Mouse (Mus musculus): ENCODE measurements around the gene F11r.

The F11r gene

GRCm38 (mm10) chr1:171437264-171438013, at the start of gene F11r:
Gene F11r (plus strand): TSS chr1:171437535.
- WGBS = 4% methylated on average over 46 of the region's 46 CpGs

DNA sequence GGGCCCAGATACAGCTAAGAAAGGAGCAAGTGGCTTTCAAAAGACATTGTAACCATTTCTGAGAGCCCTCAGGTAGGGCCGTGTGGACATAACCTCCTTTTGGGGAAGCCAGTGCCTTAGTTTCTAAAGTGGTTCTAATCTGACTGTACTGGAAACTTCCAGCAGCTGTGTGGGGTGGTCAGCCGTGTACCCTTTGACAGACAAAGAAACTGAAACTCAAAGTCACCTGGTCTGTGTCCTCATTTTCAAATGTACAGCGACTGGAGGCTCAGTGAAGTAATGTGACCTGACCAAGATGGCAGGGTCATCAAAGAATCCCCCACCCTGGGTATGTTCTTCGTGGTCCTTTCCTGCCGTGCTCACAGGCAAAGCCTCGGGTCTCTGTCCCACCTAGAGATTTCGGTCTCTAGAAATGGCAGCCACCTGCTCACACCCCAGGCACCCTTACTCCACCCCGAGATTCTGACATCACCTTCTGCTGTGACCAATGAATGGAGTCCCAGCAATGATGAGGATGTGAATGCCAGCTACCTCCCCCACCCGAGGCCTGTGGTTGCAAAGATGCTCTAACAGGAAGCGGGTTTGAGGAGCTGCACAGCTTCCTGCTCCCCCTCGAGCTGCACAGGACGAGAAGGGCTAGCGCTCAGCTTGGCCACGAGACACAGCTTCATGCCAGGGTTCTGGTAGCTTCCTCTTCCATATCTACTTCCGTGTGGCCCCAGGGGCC, 48.8 kb upstream of the F11r start, which contains the start of gene Arhgap30:
Arhgap30 (plus strand) TSS at position 579 of the 727 bp plus-strand sequence.
- 79% methylated on average over 15 of the region's 15 CpGs for WGBS

DNA sequence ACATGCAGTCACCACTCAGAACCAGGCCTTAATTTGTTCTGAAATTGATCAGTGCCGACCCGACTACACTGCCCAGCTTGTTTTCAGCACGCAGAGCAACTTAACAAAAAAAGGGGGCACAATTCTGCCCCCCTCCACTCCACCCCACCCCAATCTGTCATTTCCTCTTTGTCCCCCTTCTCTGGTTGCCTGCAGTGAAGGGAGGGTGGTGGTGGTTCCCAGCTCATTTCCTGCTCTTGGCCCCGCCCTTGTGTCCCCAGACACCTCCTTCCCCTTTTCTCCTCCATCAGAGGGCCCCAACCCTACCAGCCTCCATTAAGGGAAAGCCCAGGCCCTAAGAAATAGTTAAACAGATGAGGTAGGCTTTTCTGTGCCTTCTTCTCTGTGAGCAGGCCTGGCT, 47.2 kb upstream of the F11r start:
- 86% methylated on average over 4 of the region's 4 CpGs for WGBS

DNA sequence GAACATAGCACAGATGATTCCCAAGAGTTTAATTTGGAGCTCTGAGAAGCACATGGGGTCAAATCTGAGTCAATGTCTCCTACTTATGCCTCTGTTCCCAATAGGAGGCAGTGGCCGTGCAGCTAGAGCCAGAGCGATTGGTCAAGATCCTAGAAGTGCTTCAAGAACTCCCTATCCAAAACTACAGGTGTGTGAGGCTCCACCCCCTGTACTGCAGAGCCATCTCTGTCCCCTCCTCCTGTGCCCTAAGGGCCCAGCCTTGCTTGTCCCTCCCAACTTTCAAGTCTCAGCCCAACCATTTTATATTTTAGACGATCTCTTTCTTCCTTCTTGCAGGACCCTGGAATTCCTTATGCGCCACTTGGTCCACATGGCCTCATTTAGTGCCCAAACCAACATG, 35.5 kb upstream of the F11r start:
- WGBS = 86% methylated on average over 4 of the region's 4 CpGs

DNA sequence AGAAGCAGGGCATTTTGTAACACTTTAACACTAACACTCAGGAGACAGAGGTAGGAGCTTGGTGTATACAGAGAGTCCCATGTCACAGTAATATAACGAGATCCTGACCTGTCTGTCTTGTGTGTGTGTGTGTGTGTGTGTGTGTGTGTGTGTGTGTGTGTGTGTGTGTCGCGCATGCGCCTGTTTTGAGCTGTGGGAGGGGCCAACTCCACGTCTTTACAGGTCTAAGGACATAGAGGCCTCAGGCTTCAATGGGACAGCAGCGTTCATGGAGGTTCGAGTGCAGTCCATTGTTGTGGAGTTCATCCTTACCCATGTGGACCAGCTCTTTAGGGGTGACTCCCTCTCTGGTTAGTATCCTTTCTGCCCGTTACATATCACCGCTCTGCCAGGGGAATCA, 34.3 kb upstream of the F11r start:
- WGBS = 84% methylated on average over 9 of the region's 9 CpGs

- 79% methylated on average over 5 of the region's 5 CpGs for WGBS
Observed at GRCm38 (mm10) chr1:171407263-171407662, 30.1 kb upstream of the F11r start.

GRCm38 (mm10) chr1:171410231-171410630, 27.1 kb upstream of the F11r start:
- 93% methylated on average over 1 of the region's 1 CpGs for WGBS

GRCm38 (mm10) chr1:171410947-171411484, 26.3 kb upstream of the F11r start, which contains the start of gene Usf1:
Gene Usf1 (plus strand): TSS chr1:171411313.
- WGBS = under 1% methylated on average over 36 of the region's 36 CpGs

DNA sequence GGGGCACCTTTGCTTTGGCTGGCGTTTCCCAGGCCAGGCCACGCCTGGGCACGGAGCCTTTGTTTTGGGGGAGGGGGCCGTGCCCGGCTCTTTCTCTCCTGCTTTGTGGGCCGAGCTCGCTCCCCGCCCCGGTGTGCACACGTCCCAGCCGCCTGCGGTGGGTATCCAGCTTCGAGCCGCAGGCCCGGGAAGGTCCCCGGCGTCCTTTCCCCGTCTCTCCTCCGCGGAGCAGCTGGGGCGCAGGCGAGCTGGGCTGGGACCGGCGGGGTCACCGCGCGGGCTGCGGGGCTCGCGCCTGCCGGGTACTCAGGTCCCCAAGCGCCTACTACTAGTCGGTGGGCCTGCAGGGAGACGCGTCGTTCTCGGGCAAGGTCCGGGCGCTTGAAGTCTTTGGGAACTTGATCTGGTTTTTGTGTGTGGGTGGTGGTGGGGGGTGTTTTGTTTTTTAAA, 25.8 kb upstream of the F11r start:
- WGBS = under 1% methylated on average over 37 of the region's 39 CpGs

DNA sequence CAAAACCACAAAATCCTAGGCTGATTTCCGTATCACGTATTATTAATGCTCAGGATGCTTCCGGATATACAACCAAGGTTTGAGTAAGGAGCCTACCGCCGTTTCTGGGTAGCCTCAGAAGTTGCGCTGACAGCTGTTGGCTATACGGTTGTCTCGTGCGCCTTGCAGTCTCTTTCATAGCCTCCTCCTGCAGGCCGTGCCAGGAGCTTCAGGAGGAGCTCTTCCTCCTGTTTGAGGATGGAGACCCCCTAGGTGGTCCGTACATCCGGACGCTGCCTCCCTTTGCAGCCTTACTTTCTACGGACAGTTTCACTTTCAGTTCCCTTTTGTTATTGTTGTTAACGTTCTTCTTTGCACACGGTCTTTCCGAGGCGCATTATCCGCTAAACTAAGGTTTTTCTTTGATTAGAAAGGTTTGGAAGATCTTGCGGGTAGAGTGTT, 25.3 kb upstream of the F11r start:
- under 1% methylated on average over 20 of the region's 20 CpGs for WGBS

DNA sequence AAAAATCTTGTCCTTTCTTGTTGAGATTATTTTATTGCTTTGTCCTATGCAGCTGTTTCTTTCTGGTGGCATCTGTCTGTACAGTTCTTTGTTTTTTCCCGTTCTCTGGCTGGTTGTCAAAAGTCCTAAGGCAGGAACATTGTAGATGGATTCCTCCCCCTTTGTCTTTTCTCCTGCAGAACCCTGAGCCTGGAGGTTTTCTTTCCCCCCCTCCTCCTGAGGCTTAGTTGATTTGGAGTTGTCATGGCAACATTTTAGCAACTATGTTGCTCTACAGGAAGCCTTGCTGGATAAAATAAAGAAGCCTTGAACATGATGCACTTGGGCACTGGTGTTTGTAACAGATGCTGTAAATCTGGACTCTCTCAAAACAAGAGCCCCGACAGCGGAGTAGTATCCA, 24.9 kb upstream of the F11r start:
- WGBS = 16% methylated on average over 3 of the region's 3 CpGs

- WGBS = 81% methylated on average over 8 of the region's 8 CpGs
Observed at GRCm38 (mm10) chr1:171413608-171414007, 23.7 kb upstream of the F11r start.

DNA sequence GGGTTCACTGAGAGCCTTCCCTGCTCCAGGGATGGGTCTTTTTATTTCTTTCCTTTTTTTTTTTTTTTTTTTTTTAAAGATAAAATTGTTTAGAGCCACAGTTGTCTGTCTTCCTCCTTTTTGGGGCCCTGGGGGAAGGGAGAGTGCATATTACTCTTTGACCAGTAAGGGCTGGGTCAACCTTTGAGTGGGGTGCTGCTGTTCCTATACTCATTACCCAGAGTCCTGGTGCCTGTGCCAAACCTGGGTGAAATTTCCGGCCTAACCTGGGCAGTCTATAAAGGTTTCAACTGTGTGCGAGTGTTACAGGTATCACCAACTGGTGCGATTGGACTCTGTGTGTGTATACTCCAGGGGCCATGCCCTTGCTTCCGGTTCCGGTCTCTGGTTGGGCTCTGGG, 18.7 kb upstream of the F11r start, which contains the start of gene Tstd1:
Tstd1 (plus strand) TSS at position 213 of the 400 bp plus-strand sequence.
- 94% methylated on average over 5 of the region's 5 CpGs for WGBS

- 55% methylated on average over 12 of the region's 12 CpGs for WGBS
Observed at GRCm38 (mm10) chr1:171419291-171419882, 17.9 kb upstream of the F11r start.

DNA sequence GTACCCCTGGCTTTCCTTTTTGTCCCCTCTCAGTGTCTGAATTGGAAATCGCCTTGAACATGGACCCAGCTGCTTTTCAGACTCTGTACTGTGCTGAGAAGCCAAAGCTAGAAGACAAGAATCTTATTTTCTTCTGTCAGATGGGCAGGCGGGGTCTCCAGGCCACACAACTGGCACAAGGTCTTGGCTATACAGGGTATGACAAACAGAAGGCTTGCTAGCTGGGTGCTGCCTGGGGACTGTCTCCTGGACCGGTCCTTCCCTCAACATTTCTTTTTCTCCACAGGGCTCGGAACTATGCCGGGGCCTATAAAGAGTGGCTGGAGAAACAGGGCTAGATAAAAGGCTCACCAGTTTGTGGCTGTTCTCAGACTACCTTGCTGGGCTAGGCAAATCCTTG, 17.4 kb upstream of the F11r start:
- WGBS = 82% methylated on average over 5 of the region's 5 CpGs

- 91% methylated on average over 8 of the region's 8 CpGs for WGBS
Observed at GRCm38 (mm10) chr1:171422504-171423095, 14.7 kb upstream of the F11r start.

- WGBS = 58% methylated on average over 5 of the region's 5 CpGs
Observed at GRCm38 (mm10) chr1:171424638-171425037, 12.7 kb upstream of the F11r start.

DNA sequence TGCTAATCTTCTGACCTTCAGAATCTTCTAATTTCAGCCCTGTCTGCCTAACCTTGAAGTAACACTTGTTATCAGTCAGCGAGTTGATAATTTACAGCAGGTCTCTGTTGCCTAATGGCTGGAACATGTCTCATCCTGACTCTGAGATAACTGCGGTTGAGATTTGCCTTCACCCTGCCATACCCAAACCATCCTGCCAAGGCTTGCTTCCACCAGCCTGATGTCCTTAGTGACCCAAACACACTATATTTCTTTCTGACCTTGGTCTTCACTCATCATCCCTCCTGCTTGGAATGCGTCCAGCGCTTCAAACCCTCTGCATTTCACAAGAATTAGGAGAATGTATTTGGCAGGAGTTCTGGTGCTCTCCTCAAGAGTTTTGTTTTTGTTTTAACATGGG, 12.2 kb upstream of the F11r start:
- 84% methylated on average over 4 of the region's 4 CpGs for WGBS

DNA sequence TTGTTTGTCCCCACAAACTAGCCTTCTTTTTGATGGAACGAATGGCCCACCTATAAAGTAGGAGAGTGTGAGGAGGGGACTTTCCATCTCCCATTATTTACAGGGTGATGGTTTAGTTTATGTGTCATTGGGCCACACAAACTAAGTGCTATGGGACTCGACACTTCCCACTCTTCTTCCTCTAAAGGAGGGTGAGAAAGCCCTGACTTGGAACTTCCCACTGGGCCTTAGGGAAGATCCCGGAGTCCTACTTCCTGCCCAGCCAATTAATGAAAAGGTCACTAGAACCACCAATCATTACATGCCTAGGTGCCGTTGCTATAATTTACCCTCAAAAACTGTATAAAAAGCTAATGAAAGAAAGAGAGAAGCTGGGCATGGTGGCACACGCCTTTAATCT, 5.2 kb upstream of the F11r start:
- WGBS = 77% methylated on average over 5 of the region's 5 CpGs

DNA sequence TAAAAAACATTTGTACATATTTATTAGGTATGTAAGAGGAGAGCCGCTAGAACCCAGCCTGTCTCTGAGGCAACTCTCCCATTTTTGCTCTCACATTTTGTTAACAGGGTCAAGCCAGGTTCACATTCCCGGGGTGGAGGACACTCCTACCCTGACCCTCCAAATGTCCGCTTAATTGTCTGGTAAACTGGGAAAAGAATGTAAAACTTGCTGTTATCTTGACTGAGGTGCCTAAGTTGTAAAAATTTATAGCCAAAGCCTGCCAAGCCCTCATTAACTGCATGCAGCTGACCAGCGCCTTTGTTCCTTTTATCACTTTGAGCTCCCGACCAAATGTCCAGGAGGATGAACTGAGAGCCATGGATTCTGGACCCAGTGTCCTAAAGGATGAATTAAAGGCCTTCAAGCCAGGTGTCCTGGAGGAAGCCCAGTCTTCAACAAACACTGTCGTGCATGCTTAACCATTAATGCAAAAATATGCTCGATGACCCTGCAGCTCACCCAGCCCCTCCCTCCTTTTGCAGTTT, 2.0 kb upstream of the F11r start:
- WGBS = 80% methylated on average over 7 of the region's 7 CpGs

- WGBS = 93% methylated on average over 1 of the region's 1 CpGs
Observed at GRCm38 (mm10) chr1:171435974-171436373, 1.4 kb upstream of the F11r start.
